Mouse (Mus musculus) megakaryocyte, adult 5-6 weeks (primary cell): ENCODE measurements at regions not wholly inside any gene's neighbourhood (a gene's known extent, or its start where the extent isn't known, plus 50 kb on each side); places are given as distances from the start of the nearest gene placed in this dataset.

Source experiments
- ATAC-seq: 2 replicates; pipeline ENCODE4 v1.8.0; 2016; ENCODE audit warnings: mild to moderate bottlenecking, inconsistent platforms; ENCODE audit not compliant: poor library complexity, severe bottlenecking

GRCm38 (mm10) chr4:89402324-89402723 is 91.5 kb upstream of the Cdkn2b start:
- ATAC-seq = no peak

GRCm38 (mm10) chr4:89401696-89402095 is 90.9 kb upstream of the Cdkn2b start:
- no peak for ATAC-seq

GRCm38 (mm10) chr4:89400342-89400741 is 89.5 kb upstream of the Cdkn2b start:
- ATAC-seq = no peak

GRCm38 (mm10) chr4:89399277-89399676 is 88.4 kb upstream of the Cdkn2b start:
- ATAC-seq = no peak

- ATAC-seq = no peak
Measured at GRCm38 (mm10) chr4:89396020-89396419, 85.2 kb upstream of the Cdkn2b start.

GRCm38 (mm10) chr4:89395336-89395735 is 84.5 kb upstream of the Cdkn2b start:
- ATAC-seq = no peak

- ATAC-seq = no peak
Measured at GRCm38 (mm10) chr4:89393251-89393711, 82.4 kb upstream of the Cdkn2b start.

- no peak for ATAC-seq
Measured at GRCm38 (mm10) chr4:89392791-89393190, 82.0 kb upstream of the Cdkn2b start.

GRCm38 (mm10) chr4:89391463-89392308 is 80.8 kb upstream of the Cdkn2b start:
- no peak for ATAC-seq

- ATAC-seq = no peak
Measured at GRCm38 (mm10) chr4:89383548-89383947, 72.7 kb upstream of the Cdkn2b start.

GRCm38 (mm10) chr4:89382434-89382976 is 71.7 kb upstream of the Cdkn2b start:
- no peak for ATAC-seq

- ATAC-seq = no peak
Measured at GRCm38 (mm10) chr4:89381763-89382162, 70.9 kb upstream of the Cdkn2b start.

- ATAC-seq = no peak
Measured at GRCm38 (mm10) chr4:89381077-89381476, 70.2 kb upstream of the Cdkn2b start.

- no peak for ATAC-seq
Measured at GRCm38 (mm10) chr4:89380330-89380945, 69.6 kb upstream of the Cdkn2b start.

- no peak for ATAC-seq
Measured at GRCm38 (mm10) chr4:89379622-89380329, 68.9 kb upstream of the Cdkn2b start.

- ATAC-seq = no peak
Measured at GRCm38 (mm10) chr4:89372631-89373030, 61.8 kb upstream of the Cdkn2b start.

- peak; percentile 69 for ATAC-seq
Measured at GRCm38 (mm10) chr4:89368850-89369524, 58.1 kb upstream of the Cdkn2b start.

- ATAC-seq = peak; percentile 45; the same call in 1 of the 2 replicates
Measured at GRCm38 (mm10) chr4:89366581-89367141, 55.8 kb upstream of the Cdkn2b start.

- ATAC-seq = no peak
Measured at GRCm38 (mm10) chr4:89365875-89366274, 55.0 kb upstream of the Cdkn2b start.

GRCm38 (mm10) chr4:89363150-89363683 is 52.4 kb upstream of the Cdkn2b start:
- ATAC-seq = no peak
